Mouse (Mus musculus) urinary bladder, adult 18-20 months (tissue): Measurements from ENCODE around the gene Hcn4.

Experiments
- DNase-seq, 2 experiments: peaks; one replicate each; pipeline ENCODE4 v3.0.0; 2022; ENCODE audit warnings: low spot score in 2 of 2, mixed read lengths in 2 of 2

Gene Hcn4

GRCm38 (mm10) chr9:58823139-58823917, at the start of gene Hcn4:
Gene Hcn4, plus strand, starts transcription at chr9:58823412.
- peak in 1 of 2 experiments; percentile 24 for DNase-seq

GRCm38 (mm10) chr9:58774761-58775160, 48.5 kb upstream of the Hcn4 start:
- no peak for DNase-seq

GRCm38 (mm10) chr9:58775363-58775762, 47.8 kb upstream of the Hcn4 start:
- no peak for DNase-seq

GRCm38 (mm10) chr9:58789476-58789875, 33.7 kb upstream of the Hcn4 start:
- DNase-seq, result no peak

- no peak for DNase-seq
These were observed 25.1 kb upstream of the Hcn4 start for GRCm38 (mm10) chr9:58798155-58798554.

GRCm38 (mm10) chr9:58801441-58801840, 21.8 kb upstream of the Hcn4 start:
- no peak for DNase-seq

GRCm38 (mm10) chr9:58802294-58802693, 20.9 kb upstream of the Hcn4 start:
- DNase-seq, result no peak

GRCm38 (mm10) chr9:58802802-58803201, 20.4 kb upstream of the Hcn4 start:
- no peak for DNase-seq

GRCm38 (mm10) chr9:58805601-58806318, 17.5 kb upstream of the Hcn4 start:
- DNase-seq, result peak; percentile 30 to 32

GRCm38 (mm10) chr9:58811171-58811570, 12.0 kb upstream of the Hcn4 start:
- no peak for DNase-seq

GRCm38 (mm10) chr9:58815552-58816260, 7.5 kb upstream of the Hcn4 start:
- DNase-seq, result no peak

GRCm38 (mm10) chr9:58816458-58816857, 6.8 kb upstream of the Hcn4 start:
- no peak for DNase-seq

- DNase-seq, result no peak
These were observed 5.5 kb upstream of the Hcn4 start for GRCm38 (mm10) chr9:58817676-58818075.

- peak in 1 of 2 experiments; percentile 44 for DNase-seq
These were observed 651 bp upstream of the Hcn4 start for GRCm38 (mm10) chr9:58822431-58823091.

GRCm38 (mm10) chr9:58823918-58824215, 655 bp downstream of the Hcn4 start:
- DNase-seq, result no peak

GRCm38 (mm10) chr9:58829627-58830026, 6.4 kb downstream of the Hcn4 start:
- DNase-seq, result no peak

- no peak for DNase-seq
These were observed 9.7 kb downstream of the Hcn4 start for GRCm38 (mm10) chr9:58832939-58833338.

GRCm38 (mm10) chr9:58837174-58837573, 14.0 kb downstream of the Hcn4 start:
- DNase-seq, result no peak

- no peak for DNase-seq
These were observed 15.3 kb downstream of the Hcn4 start for GRCm38 (mm10) chr9:58838504-58838903.

- peak in 1 of 2 experiments; percentile 34 for DNase-seq
These were observed 18.4 kb downstream of the Hcn4 start for GRCm38 (mm10) chr9:58841655-58842054.

GRCm38 (mm10) chr9:58844597-58844996, 21.4 kb downstream of the Hcn4 start:
- DNase-seq, result no peak

GRCm38 (mm10) chr9:58847008-58847407, 23.8 kb downstream of the Hcn4 start:
- no peak for DNase-seq
